Mouse (Mus musculus) right cerebral cortex, postnatal 4 days (tissue): ENCODE measurements around the gene Tapt1.
A peak's percentile ranks its signal among the peaks of the same experiment; 100 is the strongest.
"Not testable (repeated sequence)": the region's sequence is repeated elsewhere in the genome, so short reads cannot be mapped to it uniquely, and the experiment has no call there.

Experiments used
- DNase-seq: peaks from one replicate; pipeline ENCODE4 v3.0.0-alpha.2; 2022

Tapt1 gene

GRCm38 (mm10) chr5:44187370-44187769, 39.1 kb downstream of the Tapt1 start:
- DNase-seq: no peak

GRCm38 (mm10) chr5:44181669-44182068, 44.8 kb downstream of the Tapt1 start:
- no peak for DNase-seq

DNA sequence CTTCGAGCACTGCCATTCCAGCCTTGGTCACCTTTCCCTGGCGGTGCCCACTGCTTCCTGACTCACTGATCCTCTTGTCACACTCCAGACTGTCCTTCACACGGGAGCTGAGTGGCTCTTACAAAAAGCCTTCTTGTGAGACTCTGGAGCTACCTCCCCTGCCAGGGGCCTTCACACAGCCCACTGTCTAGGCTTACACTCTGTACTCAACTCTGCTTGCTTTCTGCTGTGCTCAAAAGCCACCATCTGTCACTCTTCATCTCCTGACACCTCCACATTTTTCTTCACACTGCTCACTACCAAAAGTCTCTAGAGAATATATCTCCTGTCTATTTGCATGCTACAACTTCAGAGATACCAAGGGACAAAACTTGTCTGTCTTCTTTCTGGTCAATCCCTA, 46.0 kb downstream of the Tapt1 start:
- DNase-seq: no peak

GRCm38 (mm10) chr5:44174046-44174445, 52.4 kb downstream of the Tapt1 start:
- DNase-seq: no peak

- DNase-seq: no peak
Measured at GRCm38 (mm10) chr5:44166866-44167265, 59.6 kb downstream of the Tapt1 start.

- peak; percentile 17 for DNase-seq
Measured at GRCm38 (mm10) chr5:44165854-44166253, 60.6 kb downstream of the Tapt1 start.

DNA sequence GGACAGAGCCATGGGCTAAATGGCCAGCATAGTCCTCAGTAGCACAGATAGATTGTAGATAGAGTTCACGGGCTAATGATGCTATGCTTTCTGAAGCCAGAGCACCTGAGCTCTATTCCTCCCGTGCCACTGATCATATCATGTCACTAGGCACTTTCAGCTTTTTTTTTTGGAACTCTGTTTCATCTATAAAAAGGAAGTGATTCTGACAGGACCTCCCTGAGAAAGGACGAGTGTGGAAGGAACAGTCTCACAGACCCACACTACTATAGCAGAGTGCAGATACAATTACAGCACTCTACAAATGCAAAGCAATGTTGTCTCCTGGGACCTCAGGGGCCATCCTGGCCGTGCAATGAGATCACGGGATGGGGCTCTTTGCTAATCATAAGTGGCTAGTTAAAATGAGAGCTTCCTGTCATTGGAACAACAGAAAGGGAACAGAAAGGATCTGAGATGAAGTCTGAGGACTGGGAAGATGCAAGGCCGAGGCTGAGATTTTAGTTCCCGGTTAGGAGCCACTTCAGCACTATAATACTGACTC, 62.1 kb downstream of the Tapt1 start:
- DNase-seq: no peak

DNA sequence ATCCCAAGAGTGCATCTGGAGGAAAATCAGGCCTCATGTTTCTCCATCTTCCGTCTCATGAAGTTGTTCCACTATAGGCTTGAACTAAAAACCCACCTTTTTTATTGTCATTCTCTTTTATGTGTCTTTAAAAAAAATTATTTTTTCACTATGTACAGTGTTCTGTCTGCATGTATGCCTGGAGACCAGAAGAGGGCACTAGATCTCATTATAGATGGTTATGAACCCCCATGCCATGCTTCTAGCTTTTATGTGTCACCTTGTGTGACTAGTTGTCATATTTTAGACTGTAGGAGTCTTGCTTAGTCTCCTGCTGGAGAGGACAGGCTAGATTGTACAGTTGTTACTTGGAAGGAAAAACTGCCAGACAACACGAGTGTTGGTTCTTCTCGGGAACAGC, 63.1 kb downstream of the Tapt1 start:
- DNase-seq: no peak

GRCm38 (mm10) chr5:44162786-44163185, 63.6 kb downstream of the Tapt1 start:
- DNase-seq: no peak

DNA sequence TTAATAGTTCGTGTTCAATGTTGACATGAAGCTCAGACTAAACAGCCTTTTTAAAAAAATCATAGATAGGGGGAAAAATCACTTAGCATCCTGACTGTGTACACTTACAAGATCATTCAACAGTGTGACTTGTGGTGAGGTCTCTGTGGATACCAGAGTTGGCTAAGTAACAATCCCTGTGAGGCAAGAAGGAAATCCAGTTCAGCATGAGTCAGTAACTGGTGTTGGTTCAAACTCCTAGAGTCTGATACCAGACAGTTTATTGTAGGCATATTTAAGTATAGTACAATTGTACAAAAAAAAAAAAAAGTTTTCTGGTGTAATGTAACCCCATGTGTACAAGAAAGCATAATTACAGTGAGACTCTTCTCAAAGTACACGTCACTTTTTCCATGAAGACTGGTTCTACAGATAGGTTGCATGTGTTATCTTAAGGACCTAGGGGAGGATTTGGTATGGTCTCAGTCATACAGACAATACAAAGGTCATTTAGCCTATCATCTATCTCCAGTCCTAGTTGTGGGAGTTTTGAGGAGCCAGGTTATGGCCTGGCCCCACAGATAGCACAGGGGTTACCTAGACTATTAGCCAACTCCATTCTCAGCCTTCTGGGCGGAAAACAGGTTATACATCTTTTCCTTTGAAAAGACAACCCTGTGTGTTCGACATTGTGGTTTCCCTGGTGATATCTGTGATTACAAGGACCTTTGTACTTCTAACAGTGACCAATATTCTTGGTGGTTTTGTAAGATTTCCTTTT, 66.6 kb downstream of the Tapt1 start:
- no peak for DNase-seq

GRCm38 (mm10) chr5:44159231-44159630, 67.2 kb downstream of the Tapt1 start:
- no peak for DNase-seq

DNA sequence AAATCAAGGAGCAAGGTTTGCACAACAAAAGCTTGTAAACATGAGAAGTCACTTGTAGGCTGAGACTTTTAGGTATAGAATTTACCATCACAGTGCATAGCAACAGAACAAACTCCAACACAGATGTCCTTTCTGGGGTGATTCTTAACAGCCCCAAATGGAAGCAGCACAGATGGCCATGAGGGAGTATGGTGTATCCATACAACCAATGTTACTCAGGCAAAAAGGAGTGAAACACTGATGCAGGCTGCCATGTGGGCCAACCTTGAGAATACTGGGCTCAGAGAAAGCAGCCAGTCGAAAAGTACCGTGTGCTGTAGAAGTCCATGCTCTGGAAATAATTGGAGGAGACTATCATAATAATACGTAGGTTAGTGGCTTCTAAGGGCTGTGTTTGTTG, 68.0 kb downstream of the Tapt1 start:
- DNase-seq: no peak

GRCm38 (mm10) chr5:44157760-44158159, 68.7 kb downstream of the Tapt1 start:
- no peak for DNase-seq

GRCm38 (mm10) chr5:44153050-44153449, 73.4 kb downstream of the Tapt1 start:
- no peak for DNase-seq

- DNase-seq: peak; percentile 34
Measured at GRCm38 (mm10) chr5:44151327-44152051, 74.9 kb downstream of the Tapt1 start.

GRCm38 (mm10) chr5:44147732-44148131, 78.7 kb downstream of the Tapt1 start:
- DNase-seq: no peak

DNA sequence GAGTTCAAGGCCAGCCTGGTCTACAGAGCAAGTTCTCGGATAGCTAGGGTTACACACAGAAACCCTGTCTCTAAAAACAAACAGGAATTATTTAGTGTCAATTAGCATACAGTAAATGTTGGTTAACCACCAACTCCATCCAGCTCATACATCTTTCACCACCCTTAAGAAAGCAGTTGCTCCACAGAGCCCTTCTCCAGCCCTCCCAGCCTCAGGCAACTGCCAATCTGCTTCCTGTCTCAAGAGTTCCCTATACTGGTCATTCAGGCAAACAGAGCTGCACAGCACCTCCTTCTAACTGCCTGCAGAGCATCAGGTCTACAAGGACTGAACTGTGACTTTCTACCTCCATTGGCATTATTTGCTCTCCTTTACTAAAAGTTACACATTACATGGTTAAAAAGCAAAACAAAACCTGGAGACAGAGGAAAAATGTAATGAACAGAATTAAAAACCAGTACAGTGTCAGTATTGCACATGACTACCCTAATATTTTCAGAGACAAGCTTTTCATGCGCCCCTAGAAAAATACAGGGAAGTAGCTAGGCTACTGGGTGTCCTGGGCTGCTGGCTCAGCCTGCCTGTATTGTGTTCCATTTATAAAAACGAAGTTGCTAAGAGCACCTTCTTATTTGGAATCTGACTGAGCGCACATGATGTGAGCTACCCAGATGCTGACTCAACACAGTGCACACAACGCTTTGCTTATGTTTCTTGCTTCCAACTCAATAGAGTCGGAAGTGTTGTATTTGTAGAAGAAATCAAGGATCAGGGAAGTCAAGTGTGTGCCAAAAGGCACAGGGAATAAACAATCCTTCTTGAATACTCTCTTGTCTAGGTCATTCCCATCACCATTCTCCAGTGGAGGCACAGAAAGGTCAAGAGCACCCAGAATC, 79.7 kb downstream of the Tapt1 start:
- no peak for DNase-seq

- DNase-seq: no peak
Measured at GRCm38 (mm10) chr5:44143467-44144235, 82.8 kb downstream of the Tapt1 start.

DNA sequence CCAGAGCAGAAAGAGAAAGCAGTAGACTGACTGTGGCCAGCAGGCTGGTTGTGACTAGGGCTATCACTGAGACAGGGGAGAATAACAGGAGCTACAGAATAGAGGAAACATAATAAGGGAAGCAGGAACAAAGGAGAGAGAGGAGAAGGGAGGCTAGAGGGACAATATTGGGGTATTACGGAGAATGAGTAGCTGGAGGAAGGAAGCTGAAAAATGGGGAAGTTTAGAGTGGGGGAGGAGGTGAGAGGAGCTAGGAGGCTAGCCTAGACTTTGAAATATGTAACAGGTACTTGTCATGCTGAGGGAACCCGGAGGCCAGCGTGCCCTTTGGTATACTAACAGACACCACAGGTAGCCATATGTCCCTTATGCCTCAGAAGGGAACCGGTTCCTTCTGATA, 98.9 kb downstream of the Tapt1 start:
- no peak for DNase-seq

DNA sequence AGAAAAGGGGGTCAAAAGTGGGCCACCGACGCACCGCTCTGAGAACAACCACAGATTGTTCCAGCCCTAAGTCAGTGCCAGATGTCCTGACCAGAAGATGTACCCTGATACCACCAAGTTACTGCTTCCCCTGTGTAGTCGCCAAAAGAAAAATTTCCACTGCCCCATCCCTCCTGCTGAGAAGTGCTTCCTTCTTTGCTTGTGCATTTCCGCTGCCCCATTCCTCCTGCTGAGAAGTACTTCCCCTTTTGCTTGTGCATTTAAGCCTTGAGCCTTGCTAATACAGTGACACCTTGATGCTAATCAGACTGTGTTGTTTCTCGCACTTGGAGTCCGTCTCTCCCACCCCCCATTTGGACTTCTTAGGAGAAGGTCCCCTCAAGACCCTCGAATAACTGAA, 99.9 kb downstream of the Tapt1 start:
- DNase-seq: not testable (repeated sequence)
